Mouse (Mus musculus) T-helper 1 cell (primary cell): ENCODE data around the gene Slc35g3.

Experiments used
- in situ Hi-C: fragments of 300-600 bp; cut with MboI, MseI; formaldehyde crosslinking; loops from one replicate; pipeline ENCODE4 v1.15.1; 2025; ENCODE audit warnings: high pct_unique_total_duplicates

Gene Slc35g3

GRCm38 (mm10) chr11:69784793-69785272 is 23.1 kb upstream of the Slc35g3 start:
- in situ Hi-C loops, result no loop called here

DNA sequence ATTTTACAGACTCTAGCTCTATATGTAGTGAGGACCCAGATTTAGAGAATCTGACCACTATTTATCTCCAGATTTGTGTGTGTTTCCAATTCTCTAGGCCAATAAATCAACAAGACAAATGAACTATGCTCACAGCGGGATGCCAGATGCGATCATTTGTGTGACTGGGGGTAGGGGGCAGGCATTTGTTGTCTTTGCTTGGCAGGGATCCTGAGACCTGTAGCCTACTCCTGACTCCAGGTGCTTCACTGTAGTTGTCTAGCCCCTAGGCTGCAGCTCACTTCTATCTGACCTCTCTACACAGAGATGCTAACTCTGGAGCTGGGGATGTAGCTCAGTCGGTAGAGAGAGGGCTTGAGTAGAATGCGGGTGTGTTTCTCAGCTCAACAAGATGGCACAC is 20.1 kb upstream of the Slc35g3 start:
- in situ Hi-C loops, result no loop called here

DNA sequence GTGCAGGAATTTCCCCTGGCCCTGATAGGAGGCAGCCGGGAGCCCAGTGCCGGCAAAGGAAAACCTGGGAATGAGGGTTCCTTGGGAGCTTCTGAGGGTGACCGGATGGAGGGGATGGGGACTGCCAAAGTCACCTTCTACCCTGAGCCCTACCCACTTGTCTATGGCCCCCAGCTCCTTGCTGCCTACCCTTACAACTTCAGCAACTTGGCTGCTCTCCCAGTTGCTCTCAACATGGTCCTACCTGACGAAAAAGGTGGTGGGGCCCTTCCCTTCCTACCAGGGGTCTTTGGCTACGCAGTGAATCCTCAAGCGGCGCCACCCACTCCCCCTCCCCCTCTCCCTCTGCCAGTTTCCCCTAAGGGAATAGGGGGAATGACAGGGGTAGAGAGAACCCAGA is 17.2 kb upstream of the Slc35g3 start:
- in situ Hi-C loops, result no loop called here

DNA sequence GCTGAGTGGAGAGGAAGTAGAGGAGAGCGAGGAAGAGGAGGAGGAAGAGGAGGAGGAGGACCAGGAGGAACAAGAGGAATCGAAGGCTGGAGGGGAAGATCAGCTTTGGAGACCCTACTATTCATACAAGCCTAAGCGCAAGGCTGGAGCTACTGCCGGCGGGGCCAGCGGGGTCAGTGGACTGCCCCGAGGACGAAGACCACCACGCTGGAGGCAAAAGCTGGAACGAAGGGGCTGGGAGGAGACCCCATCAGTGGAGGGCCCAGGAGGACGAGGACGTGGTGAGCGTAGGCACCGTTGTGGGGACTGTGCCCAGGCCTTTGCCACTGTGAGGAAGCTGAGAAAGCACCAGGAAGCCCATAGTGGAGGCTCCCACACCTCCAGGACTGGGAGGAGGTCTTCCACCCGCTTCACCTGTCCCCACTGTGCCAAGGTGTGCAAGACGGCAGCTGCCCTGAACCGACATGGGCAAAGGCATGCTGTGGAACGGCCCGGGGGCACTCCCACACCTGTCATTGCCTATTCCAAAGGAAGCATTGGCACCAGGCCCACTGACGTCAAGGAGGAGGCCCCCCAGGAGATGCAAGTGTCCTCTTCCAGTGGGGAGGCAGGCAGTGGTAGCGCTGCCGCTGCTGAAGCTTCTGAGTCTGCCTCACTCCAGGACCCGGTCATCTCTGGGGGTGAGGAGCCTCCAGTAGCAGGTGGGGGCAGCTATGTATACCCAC is 16.7 kb upstream of the Slc35g3 start:
- in situ Hi-C loops, result no loop called here

DNA sequence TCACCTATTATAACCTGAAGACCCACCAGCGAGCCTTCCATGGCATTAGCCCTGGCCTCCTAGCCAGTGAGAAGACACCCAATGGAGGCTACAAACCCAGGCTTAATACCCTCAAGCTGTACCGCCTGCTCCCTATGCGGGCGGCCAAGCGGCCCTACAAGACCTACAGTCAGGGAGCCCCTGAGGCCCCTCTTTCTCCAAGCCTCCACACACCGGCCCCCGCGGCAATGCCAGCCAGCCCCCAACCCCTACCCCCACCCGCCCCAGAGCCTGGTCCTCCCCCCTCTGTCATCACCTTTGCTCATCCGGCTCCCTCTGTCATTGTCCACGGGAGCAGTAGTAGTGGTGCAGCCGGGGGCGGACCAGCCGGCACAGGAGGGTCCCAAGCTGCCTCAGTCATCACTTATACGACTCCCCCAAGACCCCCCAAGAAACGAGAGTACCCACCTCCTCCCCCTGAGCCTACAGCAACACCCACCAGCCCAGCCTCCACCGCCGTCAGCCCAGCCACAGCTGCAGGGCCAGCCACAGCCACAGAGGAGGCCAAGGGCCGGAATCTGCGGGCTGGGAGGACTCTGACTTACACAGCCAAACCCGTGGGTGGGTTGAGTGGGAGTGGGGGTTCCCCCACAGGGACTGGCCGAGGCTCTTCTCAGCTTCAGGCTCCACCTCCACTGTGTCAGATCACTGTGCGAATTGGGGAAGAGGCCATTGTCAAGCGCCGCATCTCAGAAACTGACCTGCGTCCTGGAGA is 15.9 kb upstream of the Slc35g3 start:
- in situ Hi-C loops, result no loop called here

- in situ Hi-C loops, result no loop called here
Measured at GRCm38 (mm10) chr11:69776488-69776887, 14.7 kb upstream of the Slc35g3 start.

GRCm38 (mm10) chr11:69775716-69776115 is 13.9 kb upstream of the Slc35g3 start:
- in situ Hi-C loops, result no loop called here

GRCm38 (mm10) chr11:69774961-69775360 is 13.2 kb upstream of the Slc35g3 start:
- in situ Hi-C loops, result no loop called here

DNA sequence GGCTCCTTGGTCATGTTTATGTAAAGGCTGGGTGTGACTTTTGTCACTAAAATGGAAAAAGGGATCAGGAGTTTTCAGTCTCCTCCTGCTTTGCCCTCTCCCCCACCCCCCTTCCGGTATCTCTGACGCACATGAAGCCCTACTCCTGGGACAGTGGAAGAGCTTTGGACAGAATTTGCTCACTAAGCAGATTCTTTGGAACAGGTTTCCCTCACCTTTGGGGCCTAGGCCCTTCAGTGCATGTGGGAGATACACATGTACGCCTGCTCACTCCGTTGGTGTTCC is 5.8 kb upstream of the Slc35g3 start:
- in situ Hi-C loops, result no loop called here

GRCm38 (mm10) chr11:69766872-69767624 is 5.3 kb upstream of the Slc35g3 start:
- in situ Hi-C loops, result no loop called here

GRCm38 (mm10) chr11:69766126-69766609 is 4.4 kb upstream of the Slc35g3 start:
- in situ Hi-C loops, result no loop called here

DNA sequence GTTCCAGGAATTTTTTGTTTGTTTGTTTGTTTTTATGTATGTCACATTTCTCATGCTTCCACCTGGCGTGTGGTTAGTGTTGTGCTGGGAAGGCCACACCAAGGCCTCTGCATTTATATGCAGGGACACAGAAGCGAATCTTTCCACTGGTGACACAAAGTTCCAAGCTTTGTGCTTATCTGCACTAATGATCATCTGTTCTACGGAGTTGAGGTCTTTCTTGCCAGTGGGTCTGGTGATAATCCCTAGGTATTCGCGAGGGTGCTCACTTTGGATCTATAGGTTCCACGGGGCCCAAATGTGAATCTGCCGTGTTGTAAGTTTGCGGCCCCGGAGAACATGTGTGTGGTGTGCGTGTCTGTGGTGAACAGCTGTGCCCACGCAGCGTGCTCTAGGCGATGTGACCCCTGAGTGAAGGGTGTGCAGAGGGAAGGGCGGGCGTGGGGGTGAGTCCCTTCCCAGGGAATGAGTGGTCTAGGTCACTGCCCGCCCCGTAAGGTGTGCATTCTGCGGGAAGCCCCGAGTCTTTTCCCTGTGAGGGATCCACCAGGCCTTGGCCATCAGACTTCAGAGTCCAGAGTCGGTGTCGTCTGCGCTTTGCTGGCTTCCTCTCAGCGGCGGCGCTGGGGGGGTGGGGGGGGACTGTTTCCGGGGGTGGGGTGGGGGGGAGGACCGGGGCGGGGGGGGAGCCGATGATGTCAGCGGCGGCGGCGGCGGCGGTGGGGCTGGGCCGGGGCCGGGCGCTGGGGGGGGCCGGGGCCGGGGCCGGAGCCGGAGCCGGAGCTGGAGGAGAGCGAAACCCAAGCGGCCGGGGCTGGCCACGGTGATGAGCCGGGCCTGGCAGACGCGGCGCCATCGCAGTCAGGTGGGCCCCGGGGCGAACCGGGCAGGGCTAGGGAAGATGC is 3.7 kb upstream of the Slc35g3 start, which contains the start of gene Zbtb4:
Gene Zbtb4, plus strand, starts transcription at position 692 of the 905 bp plus-strand sequence.
- in situ Hi-C loops, result no loop called here

- in situ Hi-C loops, result no loop called here
Measured at GRCm38 (mm10) chr11:69763551-69763950, 1.8 kb upstream of the Slc35g3 start.

DNA sequence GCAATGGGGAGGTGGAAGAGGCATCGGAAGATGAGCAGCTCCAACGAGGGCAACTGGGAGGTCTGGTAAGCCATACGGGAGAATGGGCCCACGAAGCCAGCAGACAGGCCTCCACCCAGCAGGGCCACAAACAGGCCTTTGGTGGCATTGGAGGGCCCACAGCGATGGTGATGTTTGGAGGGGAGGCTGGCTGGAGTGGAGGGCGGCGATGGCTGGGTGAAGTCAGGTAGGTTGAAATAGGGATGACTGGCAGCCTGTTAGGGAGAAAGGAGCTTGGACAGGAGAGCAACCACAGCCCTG is 917 bp downstream of the Slc35g3 start:
- in situ Hi-C loops, result no loop called here

DNA sequence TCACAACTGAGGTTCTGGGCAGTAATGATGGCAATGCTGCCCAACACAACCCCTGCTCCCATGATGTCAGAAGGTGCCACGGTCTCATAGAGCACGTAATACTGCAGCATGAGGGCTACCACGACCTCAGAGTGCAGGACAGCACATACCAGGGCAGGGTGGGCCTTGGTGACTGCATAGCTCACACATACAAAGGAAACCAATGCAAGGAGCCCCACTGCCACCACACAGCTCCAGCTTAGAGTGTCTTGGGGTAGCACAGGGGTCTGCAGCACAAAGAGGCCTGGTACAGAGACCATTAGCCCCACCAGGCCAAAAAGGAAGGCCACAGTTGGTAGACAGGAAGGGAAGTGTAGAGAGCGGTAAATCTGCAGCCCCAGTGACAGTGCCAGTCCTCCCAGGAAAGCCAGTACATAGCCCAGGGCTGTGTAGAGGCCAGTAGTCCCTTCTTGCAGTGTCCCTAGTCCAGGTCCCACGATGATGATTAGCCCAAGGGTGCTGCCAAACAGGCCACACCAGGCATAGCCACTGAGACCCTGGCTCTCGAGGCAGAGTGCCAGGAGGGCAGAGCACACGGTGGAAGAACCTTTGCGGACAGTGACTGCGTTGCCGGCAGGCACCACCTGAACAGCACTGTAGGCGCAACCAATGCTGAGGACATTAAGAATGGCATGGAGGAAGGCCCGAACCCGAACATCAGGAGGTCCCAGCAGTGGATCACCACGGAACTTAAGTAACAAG is 1.4 kb downstream of the Slc35g3 start:
- in situ Hi-C loops, result no loop called here

DNA sequence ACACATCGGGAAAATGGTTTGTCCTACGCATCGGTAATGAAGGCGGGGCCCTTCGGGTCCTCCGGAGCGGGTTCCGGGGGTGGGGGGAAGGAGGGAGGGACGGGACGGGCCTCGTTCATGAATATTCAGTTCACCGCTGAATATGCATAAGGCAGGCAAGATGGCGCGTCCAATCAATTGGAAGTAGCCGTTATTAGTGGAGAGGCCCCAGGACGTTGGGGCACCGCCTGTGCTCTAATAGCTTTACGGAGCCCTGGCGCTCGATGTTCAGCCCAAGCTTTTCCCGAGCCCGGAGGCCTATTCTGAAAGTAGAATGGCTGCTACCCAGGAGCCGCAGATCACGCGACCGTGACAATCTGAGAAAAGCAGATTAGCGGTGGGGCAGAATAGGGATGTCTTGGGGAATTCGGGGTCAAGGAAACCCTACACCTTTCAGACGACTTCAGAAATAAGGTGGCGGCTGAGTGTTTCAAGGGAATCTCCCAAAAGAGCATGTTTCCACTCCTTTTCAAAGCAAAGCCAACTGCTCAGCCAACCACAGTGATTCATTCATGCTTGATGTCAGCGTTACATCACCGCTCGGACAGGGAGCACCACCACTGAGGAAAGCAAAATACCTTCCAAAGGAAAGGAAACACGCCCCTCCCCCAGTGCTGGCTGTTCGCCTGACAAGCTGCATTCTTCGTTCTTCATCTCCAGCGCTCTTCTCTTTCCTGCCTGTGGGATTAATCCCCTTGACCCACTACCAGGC is 2.6 kb downstream of the Slc35g3 start:
- in situ Hi-C loops, result no loop called here

GRCm38 (mm10) chr11:69758478-69758970 is 3.2 kb downstream of the Slc35g3 start, which contains the start of gene Polr2a:
Gene Polr2a, minus strand, starts transcription at chr11:69758637.
- in situ Hi-C loops, result no loop called here

- in situ Hi-C loops, result no loop called here
Measured at GRCm38 (mm10) chr11:69758090-69758456, 3.7 kb downstream of the Slc35g3 start.

DNA sequence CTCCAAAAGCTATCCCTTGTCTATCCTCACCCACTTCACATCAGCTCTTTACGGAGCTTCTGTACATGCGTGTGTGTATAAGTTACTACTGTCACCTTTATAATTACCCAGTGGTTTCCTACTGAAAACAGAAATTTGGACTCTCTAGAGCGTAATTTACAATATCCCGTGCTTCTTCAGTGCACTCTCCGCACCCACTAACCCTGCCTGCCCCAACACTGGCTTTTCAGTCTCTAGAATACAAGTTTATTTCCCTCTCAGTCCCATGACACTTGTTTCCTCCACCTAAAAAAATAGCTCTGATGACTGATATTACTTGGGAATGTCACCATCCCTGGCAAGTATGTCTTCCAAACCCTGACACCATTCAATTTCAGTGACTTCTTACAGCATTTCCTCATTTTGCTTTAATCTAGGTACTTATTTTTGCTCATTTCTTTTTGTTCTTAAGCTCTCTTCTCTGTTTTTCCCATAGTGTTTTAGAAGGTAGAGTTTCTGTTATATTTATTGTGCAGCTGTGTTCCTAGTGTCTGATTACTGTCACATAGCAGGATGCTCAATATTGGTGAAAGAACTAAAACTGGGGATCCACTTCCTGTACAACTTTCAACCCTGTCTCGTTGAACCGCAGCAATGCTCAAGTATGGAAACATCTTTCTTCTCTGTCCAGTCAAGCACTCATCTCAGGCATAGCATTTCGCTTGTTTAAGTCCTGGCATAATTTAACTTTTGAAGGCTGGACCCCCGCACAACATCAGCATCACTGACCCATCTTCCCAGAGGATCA is 4.3 kb downstream of the Slc35g3 start:
- in situ Hi-C loops, result no loop called here
